Mouse (Mus musculus) limb, embryonic 12.5 days (tissue): ENCODE results near the gene Hsd17b2. TPM values are rescaled to one million over a fixed set of nuclear protein-coding genes. Genes with fewer than 3 reads are reported as not detected.

Source experiments
- ATAC-seq: fragments of 200-750 bp; cut with Nextera tagmentation; 2 replicates; pipeline ENCODE4 v1.8.0; 2017; ENCODE audit warnings: low read depth, moderate TSS enrichment; ENCODE audit not compliant: insufficient number of reproducible peaks, insufficient read depth, low FRiP score, low TSS enrichment
- H3K27ac ChIP-seq: fragments of 300-500 bp; sonication (generic); 2 replicates; pipeline ENCODE4 v1.5.1; 2016; ENCODE audit warnings: mild to moderate bottlenecking, moderate library complexity
- H3K27me3 ChIP-seq: fragments of 300-500 bp; sonication (generic); 2 replicates; pipeline ENCODE4 v1.6.1; 2016; ENCODE audit warnings: mild to moderate bottlenecking, moderate library complexity
- H3K36me3 ChIP-seq: fragments of 300-500 bp; sonication (generic); 2 replicates; pipeline ENCODE4 v1.6.1; 2016; ENCODE audit warnings: mild to moderate bottlenecking, moderate library complexity
- H3K4me1 ChIP-seq: fragments of 300-500 bp; sonication (generic); replicated peaks from 2 replicates; pipeline ENCODE4 v1.6.1; 2016
- H3K4me2 ChIP-seq: fragments of 300-500 bp; sonication (generic); 2 replicates; pipeline ENCODE4 v1.6.1; 2016; ENCODE audit warnings: mild to moderate bottlenecking, moderate library complexity
- H3K4me3 ChIP-seq: fragments of 300-500 bp; sonication (generic); replicated peaks from 2 replicates; pipeline ENCODE4 v1.5.1; 2016; ENCODE audit warnings: mild to moderate bottlenecking
- H3K9ac ChIP-seq: fragments of 300-500 bp; sonication (generic); replicated peaks from 2 replicates; pipeline ENCODE4 v1.6.1; 2016; ENCODE audit warnings: mild to moderate bottlenecking, moderate library complexity
- H3K9me3 ChIP-seq: fragments of 300-500 bp; sonication (generic); 2 replicates; pipeline ENCODE4 v1.6.1; 2016; ENCODE audit warnings: mild to moderate bottlenecking, moderate library complexity
- WGBS: fragments of 180-500 bp; shearing (Covaris S2); methylation state at CpG from one replicate; pipeline ENCODE4 v1.1.7; 2016; 5-methylcytosine and 5-hydroxymethylcytosine counted together
- polyA plus RNA-seq: library from polyadenylated mRNA; unstranded; fragments of >200 nt; fragmentation: Nextera tagmentation; extraction: Ambion mirVana; gene quantifications from 2 replicates; pipeline ENCODE4 v1.2.1, GENCODE M21; 2016

Hsd17b2 gene
- polyA plus RNA-seq, 1 experiment from 2014 or later, result not detected

GRCm38 (mm10) chr8:117742431-117743012 is 40.8 kb downstream of the Hsd17b2 start:
- H3K9me3 ChIP-seq, result no peaks in the 10 kb centered on the region
- no peak overlapping the region for H3K4me3 ChIP-seq
- 89% methylated on average over 15 of the region's 15 CpGs for WGBS
- H3K4me2 ChIP-seq, result no peak overlapping the region
- no peaks in the 10 kb centered on the region for H3K27me3 ChIP-seq
- H3K27ac ChIP-seq, result no peak overlapping the region
- no peaks in the 10 kb centered on the region for H3K36me3 ChIP-seq
- H3K9ac ChIP-seq, result no peak overlapping the region
- peaks cover 3% of the 10 kb centered on the region; the same call in 1 of the 2 replicates for H3K4me1 ChIP-seq
- ATAC-seq, result no peak

- H3K4me3 ChIP-seq, result no peak overlapping the region
- 91% methylated on average over 5 of the region's 5 CpGs for WGBS
- peaks cover 12% of the 10 kb centered on the region for H3K4me1 ChIP-seq
- H3K9me3 ChIP-seq, result no peaks in the 10 kb centered on the region
- no peak for ATAC-seq
- H3K9ac ChIP-seq, result no peak overlapping the region
- no peak overlapping the region for H3K4me2 ChIP-seq
- H3K36me3 ChIP-seq, result no peaks in the 10 kb centered on the region
- H3K27ac ChIP-seq, result no peak overlapping the region
- no peaks in the 10 kb centered on the region for H3K27me3 ChIP-seq
Observed at GRCm38 (mm10) chr8:117746651-117747050, 44.9 kb downstream of the Hsd17b2 start.

- Histone ChIP-seq H3K27me3 (no peaks in the 10 kb centered on the region), H3K9me3 (no peaks in the 10 kb centered on the region), H3K4me3 (no peak overlapping the region), H3K4me1 (peaks cover 12% of the 10 kb centered on the region), H3K27ac (no peak overlapping the region), H3K9ac (no peak overlapping the region), H3K36me3 (no peaks in the 10 kb centered on the region), H3K4me2 (no peak overlapping the region)
- no peak for ATAC-seq
- 30% methylated on average over 2 of the region's 2 CpGs for WGBS
Observed at GRCm38 (mm10) chr8:117747428-117747827, 45.7 kb downstream of the Hsd17b2 start.

- H3K27me3 ChIP-seq, result no peaks in the 10 kb centered on the region
- no peak overlapping the region for H3K4me2 ChIP-seq
- 82% methylated on average over 9 of the region's 9 CpGs for WGBS
- peak; percentile 42; the same call in 1 of the 2 replicates for ATAC-seq
- no peaks in the 10 kb centered on the region for H3K9me3 ChIP-seq
- H3K36me3 ChIP-seq, result no peaks in the 10 kb centered on the region
- peaks cover 12% of the 10 kb centered on the region for H3K4me1 ChIP-seq
- H3K9ac ChIP-seq, result no peak overlapping the region
- no peak overlapping the region for H3K27ac ChIP-seq
- H3K4me3 ChIP-seq, result no peak overlapping the region
Observed at GRCm38 (mm10) chr8:117747886-117748730, 46.4 kb downstream of the Hsd17b2 start.

GRCm38 (mm10) chr8:117749436-117749835 is 47.7 kb downstream of the Hsd17b2 start:
- Histone ChIP-seq H3K4me3 (no peak overlapping the region), H3K4me2 (no peak overlapping the region), H3K4me1 (peaks cover 12% of the 10 kb centered on the region), H3K9me3 (no peaks in the 10 kb centered on the region), H3K27me3 (no peaks in the 10 kb centered on the region), H3K9ac (no peak overlapping the region), H3K27ac (no peak overlapping the region), H3K36me3 (no peaks in the 10 kb centered on the region)
- 20% methylated on average over 2 of the region's 2 CpGs for WGBS
- no peak for ATAC-seq

- ATAC-seq, result no peak
- 84% methylated on average over 11 of the region's 11 CpGs for WGBS
- Histone ChIP-seq H3K4me1 (no peaks in the 10 kb centered on the region), H3K27me3 (no peaks in the 10 kb centered on the region), H3K36me3 (no peaks in the 10 kb centered on the region), H3K9ac (no peak overlapping the region), H3K4me3 (no peak overlapping the region), H3K4me2 (no peak overlapping the region), H3K27ac (no peak overlapping the region), H3K9me3 (no peaks in the 10 kb centered on the region)
Observed at GRCm38 (mm10) chr8:117757900-117758299, 56.2 kb downstream of the Hsd17b2 start.

GRCm38 (mm10) chr8:117762776-117763175 is 61.1 kb downstream of the Hsd17b2 start:
- H3K9ac ChIP-seq, result no peak overlapping the region
- no peaks in the 10 kb centered on the region for H3K4me1 ChIP-seq
- no peak overlapping the region for H3K4me2 ChIP-seq
- H3K36me3 ChIP-seq, result no peaks in the 10 kb centered on the region
- 91% methylated on average over 6 of the region's 6 CpGs for WGBS
- no peak overlapping the region for H3K4me3 ChIP-seq
- H3K9me3 ChIP-seq, result no peaks in the 10 kb centered on the region
- H3K27me3 ChIP-seq, result no peaks in the 10 kb centered on the region
- no peak for ATAC-seq
- H3K27ac ChIP-seq, result no peak overlapping the region

- Histone ChIP-seq H3K36me3 (no peaks in the 10 kb centered on the region), H3K27ac (no peak overlapping the region), H3K4me1 (no peaks in the 10 kb centered on the region), H3K4me3 (no peak overlapping the region), H3K9ac (no peak overlapping the region), H3K4me2 (no peak overlapping the region), H3K9me3 (no peaks in the 10 kb centered on the region), H3K27me3 (no peaks in the 10 kb centered on the region)
- WGBS, result 49% methylated on average over 4 of the region's 4 CpGs
- ATAC-seq, result no peak
Observed at GRCm38 (mm10) chr8:117764625-117765024, 62.9 kb downstream of the Hsd17b2 start.

- Histone ChIP-seq H3K4me3 (no peak overlapping the region), H3K4me1 (no peaks in the 10 kb centered on the region), H3K27me3 (no peaks in the 10 kb centered on the region; the same call in 1 of the 2 replicates), H3K27ac (no peak overlapping the region), H3K4me2 (no peak overlapping the region), H3K36me3 (no peaks in the 10 kb centered on the region), H3K9me3 (no peaks in the 10 kb centered on the region), H3K9ac (no peak overlapping the region)
- WGBS, result 87% methylated on average over 5 of the region's 5 CpGs
- no peak for ATAC-seq
Observed at GRCm38 (mm10) chr8:117765947-117766346, 64.2 kb downstream of the Hsd17b2 start.

GRCm38 (mm10) chr8:117768971-117769370 is 67.3 kb downstream of the Hsd17b2 start:
- Histone ChIP-seq H3K4me3 (no peak overlapping the region), H3K27me3 (no peaks in the 10 kb centered on the region; the same call in 1 of the 2 replicates), H3K27ac (no peak overlapping the region), H3K4me1 (no peaks in the 10 kb centered on the region), H3K9me3 (no peaks in the 10 kb centered on the region), H3K4me2 (no peak overlapping the region), H3K36me3 (no peaks in the 10 kb centered on the region), H3K9ac (no peak overlapping the region)
- ATAC-seq, result no peak
- WGBS, result 87% methylated on average over 6 of the region's 7 CpGs

- ATAC-seq, result no peak
- Histone ChIP-seq H3K27me3 (no peaks in the 10 kb centered on the region; the same call in none of the 2 replicates), H3K9me3 (no peaks in the 10 kb centered on the region), H3K9ac (no peak overlapping the region), H3K4me3 (no peak overlapping the region), H3K36me3 (no peaks in the 10 kb centered on the region), H3K27ac (no peak overlapping the region), H3K4me2 (no peak overlapping the region), H3K4me1 (no peaks in the 10 kb centered on the region)
- WGBS, result 85% methylated on average over 9 of the region's 9 CpGs
Observed at GRCm38 (mm10) chr8:117771115-117771836, 69.6 kb downstream of the Hsd17b2 start.
